Mouse (Mus musculus): ENCODE results near the gene Cpeb3. TPM values are rescaled to one million over a fixed set of nuclear protein-coding genes. Genes with fewer than 3 reads are reported as not detected.
"Not testable (repeated sequence)": the region's sequence is repeated elsewhere in the genome, so short reads cannot be mapped to it uniquely, and the experiment has no call there.

The Cpeb3 gene
- polyA plus RNA-seq, 1 experiment from 2014 or later: 3.1 TPM

DNA sequence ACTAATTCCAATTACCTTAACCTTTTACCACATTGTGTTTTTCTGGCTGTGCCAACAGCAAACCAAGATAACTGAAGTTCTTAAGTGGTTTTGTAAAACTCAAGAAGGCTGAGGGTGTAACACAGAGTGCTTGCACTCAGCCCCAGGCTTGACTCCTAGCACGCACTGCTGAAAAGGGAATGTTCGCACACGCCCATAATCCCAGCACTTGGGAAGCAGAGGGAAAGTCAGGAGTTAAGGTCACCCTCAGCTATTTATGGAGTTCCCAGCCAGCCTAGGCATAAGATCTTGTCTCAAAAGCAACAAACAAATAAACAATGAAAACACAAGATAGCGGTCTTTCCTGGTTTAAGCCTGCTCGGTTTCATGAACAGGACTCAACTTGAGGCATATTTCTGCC lies 63.0 kb downstream of the Cpeb3 start:
- H3K9me3 ChIP-seq (replicated peaks; ENCODE audit: control insufficient read depth, low read length): no peaks in the 10 kb centered on the region
- no peaks in the 10 kb centered on the region for H3K36me3 ChIP-seq (ENCODE audit: control insufficient read depth, insufficient read depth, low read length)
- no peak overlapping the region for H3K4me2 ChIP-seq (ENCODE audit: low read length)
- WGBS: 93% methylated on average over 5 of the region's 5 CpGs
- H3K27ac ChIP-seq (ENCODE audit: low read depth, low read length): no peak overlapping the region
- H3K9ac ChIP-seq (ENCODE audit: low read length): no peak overlapping the region
- no peaks in the 10 kb centered on the region for H3K27me3 ChIP-seq (replicated peaks; ENCODE audit: control insufficient read depth, insufficient read depth, low read length)
- DNase-seq (ENCODE audit: low spot score): no peak
- no peaks in the 10 kb centered on the region for H3K4me1 ChIP-seq (ENCODE audit: control insufficient read depth, insufficient read depth, low read length)
- ATAC-seq: no peak
- no peak overlapping the region for H3K4me3 ChIP-seq (ENCODE audit: low read depth, low read length)

GRCm38 (mm10) chr19:37141623-37142022 lies 66.8 kb downstream of the Cpeb3 start:
- DNase-seq (ENCODE audit: low spot score) (no peak), ATAC-seq (no peak)
- Histone ChIP-seq H3K9ac (ENCODE audit: low read length) (no peak overlapping the region), H3K27ac (ENCODE audit: low read depth, low read length) (no peak overlapping the region), H3K4me2 (ENCODE audit: low read length) (no peak overlapping the region), H3K4me3 (ENCODE audit: low read depth, low read length) (no peak overlapping the region), H3K4me1 (ENCODE audit: control insufficient read depth, insufficient read depth, low read length) (no peaks in the 10 kb centered on the region), H3K9me3 (replicated peaks; ENCODE audit: control insufficient read depth, low read length) (no peaks in the 10 kb centered on the region), H3K36me3 (ENCODE audit: control insufficient read depth, insufficient read depth, low read length) (no peaks in the 10 kb centered on the region), H3K27me3 (replicated peaks; ENCODE audit: control insufficient read depth, insufficient read depth, low read length) (no peaks in the 10 kb centered on the region)
- 74% methylated on average over 4 of the region's 4 CpGs for WGBS

GRCm38 (mm10) chr19:37137133-37137532 lies 71.3 kb downstream of the Cpeb3 start:
- Histone ChIP-seq H3K4me1 (ENCODE audit: control insufficient read depth, insufficient read depth, low read length) (no peaks in the 10 kb centered on the region), H3K9me3 (replicated peaks; ENCODE audit: control insufficient read depth, low read length) (no peaks in the 10 kb centered on the region), H3K27me3 (replicated peaks; ENCODE audit: control insufficient read depth, insufficient read depth, low read length) (no peaks in the 10 kb centered on the region), H3K4me2 (ENCODE audit: low read length) (no peak overlapping the region), H3K9ac (ENCODE audit: low read length) (no peak overlapping the region), H3K36me3 (ENCODE audit: control insufficient read depth, insufficient read depth, low read length) (no peaks in the 10 kb centered on the region), H3K4me3 (ENCODE audit: low read depth, low read length) (no peak overlapping the region), H3K27ac (ENCODE audit: low read depth, low read length) (no peak overlapping the region)
- WGBS: 73% methylated on average over 2 of the region's 2 CpGs
- no peak for DNase-seq (ENCODE audit: low spot score)
- ATAC-seq: no peak

DNA sequence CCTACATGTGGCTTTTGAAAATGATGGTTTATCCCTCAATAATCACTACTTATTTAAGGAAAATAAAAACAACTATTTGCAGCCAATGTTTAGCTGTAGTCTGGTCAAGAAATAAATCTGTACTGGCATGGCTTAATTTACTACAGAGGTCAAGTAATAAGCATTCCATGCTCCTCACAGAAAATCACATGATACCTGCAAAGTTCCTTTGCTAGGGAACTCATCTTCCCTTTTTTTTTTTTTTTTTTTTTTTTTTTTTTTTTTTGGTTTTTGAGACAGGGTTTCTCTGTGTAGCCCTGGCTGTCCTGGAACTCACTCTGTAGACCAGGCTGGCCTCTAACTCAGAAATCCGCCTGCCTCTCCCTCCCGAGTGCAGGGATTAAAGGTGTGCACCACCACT lies 72.9 kb downstream of the Cpeb3 start:
- 88% methylated on average over 2 of the region's 2 CpGs for WGBS
- ATAC-seq: not testable (repeated sequence)

DNA sequence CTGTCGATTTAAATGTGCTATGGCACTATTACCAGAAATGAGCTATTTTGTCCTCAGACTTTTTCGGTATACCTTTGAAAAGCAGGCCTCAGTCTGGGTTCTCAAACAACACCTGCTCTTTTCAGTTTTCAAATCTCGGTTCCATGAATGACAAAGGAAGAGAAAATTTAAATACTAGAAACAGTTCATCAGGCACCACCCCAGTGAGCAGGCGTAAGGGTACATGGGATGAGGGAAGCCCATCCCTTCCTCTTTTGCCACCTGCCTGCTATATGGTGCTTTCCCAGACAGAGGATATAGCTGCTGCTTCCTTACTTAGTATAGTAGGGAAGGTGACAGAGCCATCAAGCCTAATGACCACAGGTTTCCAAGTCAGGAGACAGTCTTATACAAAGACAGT lies 74.7 kb downstream of the Cpeb3 start:
- Histone ChIP-seq H3K9ac (ENCODE audit: low read length) (no peak overlapping the region), H3K27me3 (replicated peaks; ENCODE audit: control insufficient read depth, insufficient read depth, low read length) (no peaks in the 10 kb centered on the region), H3K4me1 (ENCODE audit: control insufficient read depth, insufficient read depth, low read length) (no peaks in the 10 kb centered on the region), H3K36me3 (ENCODE audit: control insufficient read depth, insufficient read depth, low read length) (no peaks in the 10 kb centered on the region), H3K4me2 (ENCODE audit: low read length) (no peak overlapping the region), H3K27ac (ENCODE audit: low read depth, low read length) (no peak overlapping the region), H3K9me3 (replicated peaks; ENCODE audit: control insufficient read depth, low read length) (no peaks in the 10 kb centered on the region), H3K4me3 (ENCODE audit: low read depth, low read length) (no peak overlapping the region)
- no peak for DNase-seq (ENCODE audit: low spot score)
- 90% methylated on average over 4 of the region's 4 CpGs for WGBS
- ATAC-seq: no peak

More for the DNA sequence above, 72.9 kb downstream of the Cpeb3 start:
- not testable (repeated sequence) for H3K9me3 ChIP-seq (replicated peaks; ENCODE audit: control insufficient read depth, low read length); H3K27ac ChIP-seq (ENCODE audit: low read depth, low read length); H3K27me3 ChIP-seq (replicated peaks; ENCODE audit: control insufficient read depth, insufficient read depth, low read length); H3K4me2 ChIP-seq (ENCODE audit: low read length); H3K36me3 ChIP-seq (ENCODE audit: control insufficient read depth, insufficient read depth, low read length); DNase-seq (ENCODE audit: low spot score); H3K4me3 ChIP-seq (ENCODE audit: low read depth, low read length); H3K9ac ChIP-seq (ENCODE audit: low read length); H3K4me1 ChIP-seq (ENCODE audit: control insufficient read depth, insufficient read depth, low read length)

DNA sequence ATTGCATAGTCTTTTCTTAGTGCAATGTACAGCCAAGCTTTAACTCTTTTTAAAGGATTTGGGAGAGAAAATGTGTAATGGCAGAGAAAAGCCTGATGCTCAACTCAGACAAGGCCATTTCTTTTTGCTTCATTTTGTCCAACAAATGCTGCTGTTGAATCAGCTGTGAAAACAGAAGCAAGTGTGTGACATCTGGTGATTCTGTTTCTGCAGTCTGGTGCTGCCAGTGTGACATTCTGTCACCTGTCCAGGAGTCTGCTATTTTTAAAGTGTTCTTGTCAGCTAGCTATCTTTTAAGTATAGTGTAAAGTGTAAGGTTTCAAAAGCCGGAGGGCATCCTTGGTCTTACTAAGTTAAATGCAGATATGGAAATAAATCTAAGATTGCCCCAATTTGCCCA lies 76.7 kb downstream of the Cpeb3 start:
- ATAC-seq: no peak

GRCm38 (mm10) chr19:37128461-37128860 lies 79.9 kb downstream of the Cpeb3 start:
- Histone ChIP-seq H3K27me3 (replicated peaks; ENCODE audit: control insufficient read depth, insufficient read depth, low read length) (no peaks in the 10 kb centered on the region), H3K36me3 (ENCODE audit: control insufficient read depth, insufficient read depth, low read length) (no peaks in the 10 kb centered on the region), H3K9ac (ENCODE audit: low read length) (no peak overlapping the region), H3K4me1 (ENCODE audit: control insufficient read depth, insufficient read depth, low read length) (no peaks in the 10 kb centered on the region), H3K27ac (ENCODE audit: low read depth, low read length) (no peak overlapping the region), H3K9me3 (replicated peaks; ENCODE audit: control insufficient read depth, low read length) (no peaks in the 10 kb centered on the region), H3K4me2 (ENCODE audit: low read length) (no peak overlapping the region), H3K4me3 (ENCODE audit: low read depth, low read length) (no peak overlapping the region)
- ATAC-seq (no peak), DNase-seq (ENCODE audit: low spot score) (no peak)
- WGBS: 97% methylated on average over 4 of the region's 4 CpGs

More for the DNA sequence above, 76.7 kb downstream of the Cpeb3 start:
- Histone ChIP-seq H3K27me3 (replicated peaks; ENCODE audit: control insufficient read depth, insufficient read depth, low read length) (no peaks in the 10 kb centered on the region), H3K4me2 (ENCODE audit: low read length) (no peak overlapping the region), H3K27ac (ENCODE audit: low read depth, low read length) (no peak overlapping the region), H3K4me1 (ENCODE audit: control insufficient read depth, insufficient read depth, low read length) (no peaks in the 10 kb centered on the region), H3K4me3 (ENCODE audit: low read depth, low read length) (no peak overlapping the region), H3K36me3 (ENCODE audit: control insufficient read depth, insufficient read depth, low read length) (no peaks in the 10 kb centered on the region), H3K9me3 (replicated peaks; ENCODE audit: control insufficient read depth, low read length) (no peaks in the 10 kb centered on the region), H3K9ac (ENCODE audit: low read length) (no peak overlapping the region)
- DNase-seq (ENCODE audit: low spot score): no peak
- 88% methylated on average over 1 of the region's 1 CpGs for WGBS

DNA sequence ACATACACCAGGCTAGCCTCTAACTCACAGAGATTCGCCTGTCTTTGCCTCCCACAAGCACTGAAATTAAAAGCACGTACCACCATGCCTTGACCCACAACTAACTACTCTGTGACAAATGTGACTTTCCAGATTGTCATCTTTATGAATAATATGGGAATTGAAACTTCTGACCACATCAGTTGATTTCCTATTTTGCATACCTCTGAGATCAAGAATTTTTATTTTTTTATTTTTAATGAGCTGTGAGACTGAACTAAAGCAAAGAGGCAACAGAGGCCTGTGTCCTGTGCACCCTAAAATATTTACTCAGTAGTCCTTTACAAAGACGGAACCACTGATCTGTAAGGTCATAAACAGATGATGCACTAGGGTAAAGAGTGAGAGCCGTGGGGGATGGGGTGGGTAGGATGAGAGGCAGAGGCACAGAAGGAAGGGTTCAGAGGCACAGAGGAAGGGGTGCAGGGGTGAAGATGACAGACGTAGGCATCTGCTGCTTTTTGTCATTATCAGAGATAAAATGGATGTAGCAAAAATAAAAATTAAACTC lies 81.3 kb downstream of the Cpeb3 start:
- Histone ChIP-seq H3K4me3 (ENCODE audit: low read depth, low read length) (no peak overlapping the region), H3K4me1 (ENCODE audit: control insufficient read depth, insufficient read depth, low read length) (no peaks in the 10 kb centered on the region), H3K27me3 (replicated peaks; ENCODE audit: control insufficient read depth, insufficient read depth, low read length) (no peaks in the 10 kb centered on the region), H3K36me3 (ENCODE audit: control insufficient read depth, insufficient read depth, low read length) (no peaks in the 10 kb centered on the region), H3K27ac (ENCODE audit: low read depth, low read length) (no peak overlapping the region), H3K9me3 (replicated peaks; ENCODE audit: control insufficient read depth, low read length) (no peaks in the 10 kb centered on the region), H3K4me2 (ENCODE audit: low read length) (no peak overlapping the region), H3K9ac (ENCODE audit: low read length) (no peak overlapping the region)
- no peak for DNase-seq (ENCODE audit: low spot score)
- ATAC-seq: no peak
- WGBS: 81% methylated on average over 5 of the region's 5 CpGs

DNA sequence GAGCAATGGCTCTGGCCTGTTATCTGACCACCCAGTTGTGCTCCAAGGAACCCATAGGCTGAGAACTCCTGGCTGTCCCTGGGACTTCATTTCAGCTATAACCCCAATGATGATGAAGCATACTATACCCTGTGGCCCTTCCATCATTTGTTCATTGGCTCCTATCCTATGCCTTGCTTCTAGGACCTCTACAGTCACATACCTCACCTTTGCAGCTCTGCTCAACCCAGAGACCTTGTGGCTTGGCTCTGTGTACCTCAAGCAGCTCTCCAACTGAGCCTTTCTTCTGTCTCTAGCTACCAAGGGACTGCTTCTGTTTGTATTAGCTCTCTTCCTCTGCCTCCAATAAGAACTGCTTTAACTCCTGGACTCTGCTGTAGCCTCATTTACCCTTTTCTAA lies 83.4 kb downstream of the Cpeb3 start:
- H3K9ac ChIP-seq (ENCODE audit: low read length): no peak overlapping the region
- no peak for DNase-seq (ENCODE audit: low spot score)

More for the DNA sequence above, 83.4 kb downstream of the Cpeb3 start:
- Histone ChIP-seq H3K4me2 (ENCODE audit: low read length) (no peak overlapping the region), H3K9me3 (replicated peaks; ENCODE audit: control insufficient read depth, low read length) (no peaks in the 10 kb centered on the region), H3K27me3 (replicated peaks; ENCODE audit: control insufficient read depth, insufficient read depth, low read length) (no peaks in the 10 kb centered on the region), H3K4me3 (ENCODE audit: low read depth, low read length) (no peak overlapping the region), H3K36me3 (ENCODE audit: control insufficient read depth, insufficient read depth, low read length) (no peaks in the 10 kb centered on the region), H3K4me1 (ENCODE audit: control insufficient read depth, insufficient read depth, low read length) (no peaks in the 10 kb centered on the region), H3K27ac (ENCODE audit: low read depth, low read length) (no peak overlapping the region)
- no peak for ATAC-seq

Measured in forebrain, embryonic 14.5 days (tissue).